ENCODE assay signal across 8 mouse cellular contexts in genomic region chr4:133872812-133873300, GRCm38 (mm10). TPM values are rescaled to one million over a fixed set of nuclear protein-coding genes. Genes with fewer than 3 reads are reported as not detected.
DNase-seq lines count a peak whose midpoint lies in the region; ATAC-seq and TF ChIP-seq lines count a peak whose summit lies in the region.

No protein-coding gene starts in this region.

- peak overlapping the region; percentile 22; the same call in 1 of the 2 replicates for H3K27ac ChIP-seq in liver, adult 2 months (replicated peaks; ENCODE audit: insufficient read depth, low read depth, low read length)
- H3K27ac ChIP-seq in midbrain, embryonic 11.5 days (ENCODE audit: low read depth, low read length): no peak overlapping the region

- H3K4me1 ChIP-seq in erythroblast, embryonic 14.5 days (ENCODE audit: control insufficient read depth): peaks cover 57% of the 10 kb centered on the region
- no peaks in the 10 kb centered on the region for H3K4me1 ChIP-seq in liver, adult 2 months (ENCODE audit: control insufficient read depth, insufficient read depth, low read length)
- no peaks in the 10 kb centered on the region for H3K4me1 ChIP-seq in midbrain, embryonic 11.5 days (ENCODE audit: control insufficient read depth, insufficient read depth, low read length)

- peak; percentile 47 for DNase-seq in adrenal gland, postnatal 14 days
- DNase-seq in adrenal gland, postnatal 4 days (ENCODE audit: low spot score in 2 of 2): no peak
- DNase-seq in B cell, adult 2 months: peak; percentile 76 to 79
- DNase-seq in liver, adult 2 months (ENCODE audit: extremely low read depth, low read depth, low spot score): no peak
- DNase-seq in natural killer cell, adult 2 months (ENCODE audit: low spot score in 2 of 2): peak; percentile 80
- no peak for DNase-seq in embryo, embryonic 9.5 days (ENCODE audit: extremely low spot score)
- no peak for DNase-seq in midbrain, embryonic 11.5 days (ENCODE audit: low spot score, missing footprints)

- peak overlapping the region; percentile 15; the same call in 1 of the 2 replicates for H3K9ac ChIP-seq in liver, adult 2 months (ENCODE audit: low read depth, low read length)
- H3K9ac ChIP-seq in midbrain, embryonic 11.5 days (ENCODE audit: low read length): no peak overlapping the region

- peaks cover 25% of the 10 kb centered on the region for H3K27me3 ChIP-seq in erythroblast, embryonic 14.5 days (ENCODE audit: control insufficient read depth)
- no peaks in the 10 kb centered on the region for H3K27me3 ChIP-seq in liver, adult 2 months (ENCODE audit: control insufficient read depth, insufficient read depth, low read length)
- no peaks in the 10 kb centered on the region for H3K27me3 ChIP-seq in midbrain, embryonic 11.5 days (ENCODE audit: control insufficient read depth, insufficient read depth, low read length)

- TF ChIP-seq CTCF in liver, adult 2 months (IDR thresholded peaks at IDR 0.05; ENCODE audit: low read depth, low read length): no peak

- no peaks in the 10 kb centered on the region for H3K79me2 ChIP-seq in liver, adult 2 months (ENCODE audit: control insufficient read depth, insufficient read depth, low read length)

- 86% methylated on average over 15 of the region's 15 CpGs for WGBS in liver, adult 2 months
- 66% methylated on average over 14 of the region's 15 CpGs for whole genome bisulfite sequencing in midbrain, embryonic 11.5 days

- H3K4me2 ChIP-seq in midbrain, embryonic 11.5 days: no peak overlapping the region

- H3K9me3 ChIP-seq in erythroblast, embryonic 14.5 days (ENCODE audit: control insufficient read depth, low read length): no peaks in the 10 kb centered on the region
- H3K9me3 ChIP-seq in midbrain, embryonic 11.5 days (ENCODE audit: control insufficient read depth, low read length): no peaks in the 10 kb centered on the region

- TF ChIP-seq POLR2A in liver, adult 2 months (IDR thresholded peaks at IDR 0.05; ENCODE audit: extremely low read depth, insufficient read depth, low read length): no peak

- H3K36me3 ChIP-seq in erythroblast, embryonic 14.5 days (ENCODE audit: control insufficient read depth): peaks cover 28% of the 10 kb centered on the region
- H3K36me3 ChIP-seq in liver, adult 2 months (ENCODE audit: control insufficient read depth, insufficient read depth, low read length): peaks cover 3% of the 10 kb centered on the region; the same call in 1 of the 2 replicates
- H3K36me3 ChIP-seq in midbrain, embryonic 11.5 days (ENCODE audit: control insufficient read depth, insufficient read depth, low read length): no peaks in the 10 kb centered on the region

- peak overlapping the region; percentile 71 for H3K4me3 ChIP-seq in erythroblast, embryonic 14.5 days (replicated peaks)
- peak overlapping the region; percentile 54 for H3K4me3 ChIP-seq in liver, adult 2 months (ENCODE audit: insufficient read depth, low read depth, low read length)
- no peak overlapping the region for H3K4me3 ChIP-seq in midbrain, embryonic 11.5 days (ENCODE audit: low read depth, low read length)

- no peak for ATAC-seq in midbrain, embryonic 11.5 days (ENCODE audit: low FRiP score)

RNA-seq across cellular contexts. Expression of gene Rps6ka1, which starts 14.7 kb away (rescaled TPM):
- total RNA-seq in adrenal gland, postnatal 14 days (2021): 17.9 and 19.9 TPM in 2 replicates
- total RNA-seq in adrenal gland, postnatal 4 days (2021): 10 to 100 TPM; 29.5 to 31.0 TPM
- 0.78 and 1.0 TPM in 2 replicates for polyA plus RNA-seq in erythroblast, embryonic 14.5 days (2012)
- total RNA-seq in liver, adult 2 months (2014; rRNA removed): 4.1 and 5.1 TPM in 2 replicates
- polyA plus RNA-seq in liver, adult 2 months (2012; rRNA removed): 8.6 and 16.9 TPM in 2 replicates
- 22.2 and 25.2 TPM in 2 replicates for polyA plus RNA-seq in midbrain, embryonic 11.5 days (2014; fragmentation: Nextera tagmentation; extraction: Ambion mirVana)

Comparison
In these comparisons a context has a peak if more than half of its experiments do, and no peak if none do; other contexts are left out.
1. DNase-seq: peak in adrenal gland, postnatal 14 days (single experiment), B cell, adult 2 months (2 of 2) and natural killer cell, adult 2 months (2 of 2); none in adrenal gland, postnatal 4 days (0 of 2), liver, adult 2 months (single experiment), embryo, embryonic 9.5 days (single experiment) and midbrain, embryonic 11.5 days (single experiment).